Mouse (Mus musculus) kidney, embryonic 16.5 days (tissue): ENCODE results near the gene Fstl4. TPM values are rescaled to one million over a fixed set of nuclear protein-coding genes. Genes with fewer than 3 reads are reported as not detected.
A peak's percentile ranks its signal among the peaks of the same experiment; 100 is the strongest.

Experiments
- ATAC-seq: fragments of 200-750 bp; cut with Nextera tagmentation; 2 replicates; pipeline ENCODE4 v1.8.0; 2017; ENCODE audit warnings: moderate TSS enrichment; ENCODE audit not compliant: low FRiP score, low TSS enrichment
- H3K27ac ChIP-seq: fragments of 300-500 bp; sonication (generic); 2 replicates; pipeline ENCODE4 v1.5.1; 2014; ENCODE audit warnings: low read length
- H3K27me3 ChIP-seq: fragments of 300-500 bp; sonication (generic); 2 replicates; pipeline ENCODE4 v1.6.1; 2014; ENCODE audit warnings: low read length, control low read depth, mixed read lengths; ENCODE audit not compliant: insufficient read depth
- H3K36me3 ChIP-seq: fragments of 300-500 bp; sonication (generic); 2 replicates; pipeline ENCODE4 v1.6.1; 2014; ENCODE audit warnings: low read length, control low read depth, mixed read lengths; ENCODE audit not compliant: insufficient read depth
- H3K4me1 ChIP-seq: fragments of 300-500 bp; sonication (generic); 2 replicates; pipeline ENCODE4 v1.6.1; 2014; ENCODE audit warnings: low read length, control low read depth, mixed read lengths; ENCODE audit not compliant: insufficient read depth
- H3K4me2 ChIP-seq: fragments of 300-500 bp; sonication (generic); replicated peaks from 2 replicates; pipeline ENCODE4 v1.6.1; 2014; ENCODE audit warnings: low read depth, low read length
- H3K4me3 ChIP-seq: fragments of 300-500 bp; sonication (generic); 2 replicates; pipeline ENCODE4 v1.5.1; 2014; ENCODE audit warnings: mild to moderate bottlenecking, low read length
- H3K9ac ChIP-seq: fragments of 300-500 bp; sonication (generic); replicated peaks from 2 replicates; pipeline ENCODE4 v1.6.1; 2014; ENCODE audit warnings: low read length
- H3K9me3 ChIP-seq: fragments of 300-500 bp; sonication (generic); 2 replicates; pipeline ENCODE4 v1.6.1; 2016; ENCODE audit warnings: low read length, control low read depth
- WGBS: fragments of 180-500 bp; shearing (Covaris S2); extraction: QIAGEN DNeasy Blood & Tissue Kit; methylation state at CpG from one replicate; pipeline ENCODE4 v1.1.7; 2014; 5-methylcytosine and 5-hydroxymethylcytosine counted together
- polyA plus RNA-seq: library from polyadenylated mRNA; unstranded; fragments of >200 nt; fragmentation: Nextera tagmentation; extraction: Ambion mirVana; gene quantifications from 2 replicates; pipeline ENCODE4 v1.2.1, GENCODE M21; 2015

Fstl4 gene
- polyA plus RNA-seq, 1 experiment from 2014 or later = 1.0 TPM

GRCm38 (mm10) chr11:52740466-52740865 lies 24.0 kb upstream of the Fstl4 start:
- Histone ChIP-seq H3K4me2 (no peak overlapping the region), H3K27me3 (no peaks in the 10 kb centered on the region), H3K9ac (no peak overlapping the region), H3K4me1 (0 out of 2 replicates have a peak, but pooled peaks cover 4% of the 10 kb centered on the region), H3K36me3 (no peaks in the 10 kb centered on the region), H3K27ac (no peak overlapping the region), H3K4me3 (no peak overlapping the region), H3K9me3 (0 out of 2 replicates have a peak, but pooled peaks cover 2% of the 10 kb centered on the region)
- no peak for ATAC-seq

DNA sequence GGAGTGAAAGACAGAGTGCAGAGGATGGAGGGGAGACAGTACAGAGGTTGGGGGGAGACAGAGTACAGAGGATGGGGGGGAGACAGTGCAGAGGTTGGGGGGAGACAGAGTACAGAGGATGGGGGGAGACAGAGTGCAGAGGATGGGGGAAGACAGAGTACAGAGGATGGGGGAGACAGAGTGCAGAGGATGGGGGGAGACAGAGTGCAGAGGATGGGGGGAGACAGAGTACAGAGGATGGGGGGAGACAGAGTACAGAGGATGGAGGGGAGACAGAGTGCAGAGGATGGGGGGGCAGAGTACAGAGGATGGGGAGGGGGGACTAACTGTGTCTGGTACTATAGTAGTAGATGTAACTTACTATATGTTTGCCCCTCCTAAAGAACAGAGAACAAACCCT lies 20.5 kb upstream of the Fstl4 start:
- Histone ChIP-seq H3K27ac (no peak overlapping the region), H3K4me3 (no peak overlapping the region), H3K36me3 (no peaks in the 10 kb centered on the region), H3K27me3 (no peaks in the 10 kb centered on the region), H3K4me1 (peaks cover 13% of the 10 kb centered on the region; the same call in 1 of the 2 replicates), H3K9me3 (0 out of 2 replicates have a peak, but pooled peaks cover 2% of the 10 kb centered on the region), H3K9ac (no peak overlapping the region), H3K4me2 (no peak overlapping the region)
- no peak for ATAC-seq

DNA sequence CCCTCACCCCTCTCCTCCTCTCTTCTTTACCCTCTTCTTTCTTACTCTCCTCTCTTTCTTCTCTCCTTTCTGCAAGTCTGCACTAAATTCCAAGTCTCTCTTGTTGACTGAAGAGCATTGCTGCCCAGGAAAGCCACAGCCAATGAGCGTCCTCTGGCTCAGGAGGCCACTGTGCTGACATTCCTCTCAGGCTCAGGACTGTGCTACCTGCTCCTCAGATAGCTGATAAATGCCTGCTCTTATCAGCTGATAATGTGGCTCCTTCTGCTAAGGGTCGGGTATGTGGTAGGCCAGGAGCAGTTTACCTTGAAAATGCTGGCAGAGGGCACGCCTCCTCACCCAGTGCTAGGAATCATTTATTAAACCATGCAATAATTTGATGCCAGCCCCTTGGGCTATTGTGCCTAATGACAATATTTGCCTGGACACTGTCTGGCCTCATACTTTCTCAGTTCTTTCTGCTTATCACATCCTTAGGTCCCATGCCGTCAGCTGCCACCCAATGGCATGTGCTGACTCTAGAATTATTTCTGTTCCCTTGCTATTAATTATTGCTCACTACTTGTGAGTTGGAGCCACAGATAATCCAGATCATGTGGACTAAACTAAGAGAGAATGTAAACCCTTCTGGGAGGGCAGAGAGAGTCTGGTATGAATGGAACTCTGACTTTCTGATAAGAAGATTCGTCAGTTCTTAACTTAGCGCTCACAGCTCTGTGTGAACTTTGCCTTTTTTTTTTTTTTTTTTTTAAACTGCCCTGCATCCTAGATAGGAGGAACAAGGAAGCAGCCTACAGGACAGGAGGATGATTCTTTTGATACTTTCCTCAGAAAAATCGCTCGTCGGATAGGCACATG lies 19.6 kb upstream of the Fstl4 start:
- no peak for ATAC-seq
- WGBS = 63% methylated on average over 9 of the region's 9 CpGs
- peaks cover 9% of the 10 kb centered on the region; the same call in 1 of the 2 replicates for H3K4me1 ChIP-seq
- no peak overlapping the region for H3K4me2 ChIP-seq
- no peak overlapping the region for H3K4me3 ChIP-seq
- H3K27ac ChIP-seq = no peak overlapping the region
- H3K27me3 ChIP-seq = no peaks in the 10 kb centered on the region
- 0 out of 2 replicates have a peak, but pooled peaks cover 2% of the 10 kb centered on the region for H3K9me3 ChIP-seq
- H3K36me3 ChIP-seq = no peaks in the 10 kb centered on the region
- no peak overlapping the region for H3K9ac ChIP-seq

DNA sequence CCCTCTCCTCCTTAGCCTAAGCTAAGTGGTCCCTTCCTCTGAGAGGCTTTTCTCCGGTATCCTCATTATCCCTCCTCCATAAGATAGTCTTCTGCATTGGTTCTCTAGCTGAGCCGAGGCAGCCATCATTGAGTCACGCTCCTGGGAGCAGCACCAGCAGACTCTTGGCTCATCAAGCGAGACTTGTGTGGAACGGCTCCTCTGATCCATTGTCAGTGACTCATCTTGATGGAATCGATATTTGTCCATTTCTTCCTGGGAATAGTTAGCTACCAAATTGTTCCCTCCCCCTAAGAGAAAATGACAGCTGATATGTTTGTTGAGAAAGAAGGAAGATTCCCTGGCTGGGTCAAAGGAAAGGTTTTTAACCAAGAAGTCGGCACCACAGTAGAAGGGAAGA lies 17.2 kb upstream of the Fstl4 start:
- peaks cover 9% of the 10 kb centered on the region; the same call in 1 of the 2 replicates for H3K4me1 ChIP-seq
- H3K9me3 ChIP-seq = 0 out of 2 replicates have a peak, but pooled peaks cover 2% of the 10 kb centered on the region
- no peak for ATAC-seq
- H3K27me3 ChIP-seq = no peaks in the 10 kb centered on the region
- no peak overlapping the region for H3K27ac ChIP-seq
- H3K36me3 ChIP-seq = no peaks in the 10 kb centered on the region
- WGBS = 73% methylated on average over 7 of the region's 7 CpGs
- no peak overlapping the region for H3K4me2 ChIP-seq
- H3K4me3 ChIP-seq = no peak overlapping the region
- H3K9ac ChIP-seq = no peak overlapping the region

GRCm38 (mm10) chr11:52747766-52748456 lies 16.5 kb upstream of the Fstl4 start:
- H3K9ac ChIP-seq = no peak overlapping the region
- no peak overlapping the region for H3K4me3 ChIP-seq
- H3K27me3 ChIP-seq = no peaks in the 10 kb centered on the region
- no peak overlapping the region for H3K4me2 ChIP-seq
- no peak overlapping the region for H3K27ac ChIP-seq
- 22% methylated on average over 6 of the region's 6 CpGs for WGBS
- H3K36me3 ChIP-seq = no peaks in the 10 kb centered on the region
- peak; percentile 46; the same call in 1 of the 2 replicates for ATAC-seq
- peaks cover 9% of the 10 kb centered on the region; the same call in 1 of the 2 replicates for H3K4me1 ChIP-seq
- 0 out of 2 replicates have a peak, but pooled peaks cover 2% of the 10 kb centered on the region for H3K9me3 ChIP-seq

- no peak overlapping the region for H3K9ac ChIP-seq
- no peaks in the 10 kb centered on the region for H3K36me3 ChIP-seq
- whole genome bisulfite sequencing = 71% methylated on average over 6 of the region's 6 CpGs
- no peak overlapping the region for H3K27ac ChIP-seq
- no peak overlapping the region for H3K4me2 ChIP-seq
- no peaks in the 10 kb centered on the region for H3K27me3 ChIP-seq
- no peak overlapping the region for H3K4me3 ChIP-seq
- peaks cover 13% of the 10 kb centered on the region; the same call in 1 of the 2 replicates for H3K4me1 ChIP-seq
- H3K9me3 ChIP-seq = no peaks in the 10 kb centered on the region
- no peak for ATAC-seq
Measured at GRCm38 (mm10) chr11:52749988-52750387, 14.4 kb upstream of the Fstl4 start.

GRCm38 (mm10) chr11:52752524-52752923 lies 11.9 kb upstream of the Fstl4 start:
- Histone ChIP-seq H3K4me1 (peaks cover 13% of the 10 kb centered on the region; the same call in 1 of the 2 replicates), H3K4me3 (no peak overlapping the region)

GRCm38 (mm10) chr11:52753261-52753660 lies 11.2 kb upstream of the Fstl4 start:
- WGBS = 43% methylated on average over 4 of the region's 4 CpGs
- Histone ChIP-seq H3K4me1 (peaks cover 6% of the 10 kb centered on the region; the same call in 1 of the 2 replicates), H3K9ac (no peak overlapping the region), H3K9me3 (no peaks in the 10 kb centered on the region), H3K27ac (no peak overlapping the region), H3K36me3 (no peaks in the 10 kb centered on the region), H3K4me2 (no peak overlapping the region), H3K4me3 (no peak overlapping the region), H3K27me3 (no peaks in the 10 kb centered on the region)
- peak; percentile 67 for ATAC-seq

More at GRCm38 (mm10) chr11:52752524-52752923, 11.9 kb upstream of the Fstl4 start:
- Histone ChIP-seq H3K9ac (no peak overlapping the region), H3K9me3 (no peaks in the 10 kb centered on the region), H3K4me2 (no peak overlapping the region), H3K27me3 (no peaks in the 10 kb centered on the region), H3K27ac (no peak overlapping the region), H3K36me3 (no peaks in the 10 kb centered on the region)
- 83% methylated on average over 12 of the region's 12 CpGs for WGBS
- ATAC-seq = no peak

GRCm38 (mm10) chr11:52761800-52762199 lies 2.6 kb upstream of the Fstl4 start:
- H3K9me3 ChIP-seq = no peaks in the 10 kb centered on the region
- 62% methylated on average over 1 of the region's 1 CpGs for WGBS
- ATAC-seq = no peak

More at GRCm38 (mm10) chr11:52761800-52762199, 2.6 kb upstream of the Fstl4 start:
- no peaks in the 10 kb centered on the region for H3K36me3 ChIP-seq
- no peak overlapping the region for H3K4me3 ChIP-seq
- no peak overlapping the region for H3K27ac ChIP-seq
- H3K4me2 ChIP-seq = no peak overlapping the region
- H3K27me3 ChIP-seq = peaks cover 43% of the 10 kb centered on the region
- no peak overlapping the region for H3K9ac ChIP-seq
- H3K4me1 ChIP-seq = peaks cover 12% of the 10 kb centered on the region
